Mouse (Mus musculus): Measurements from ENCODE around the gene Adi1.

Gene Adi1

DNA sequence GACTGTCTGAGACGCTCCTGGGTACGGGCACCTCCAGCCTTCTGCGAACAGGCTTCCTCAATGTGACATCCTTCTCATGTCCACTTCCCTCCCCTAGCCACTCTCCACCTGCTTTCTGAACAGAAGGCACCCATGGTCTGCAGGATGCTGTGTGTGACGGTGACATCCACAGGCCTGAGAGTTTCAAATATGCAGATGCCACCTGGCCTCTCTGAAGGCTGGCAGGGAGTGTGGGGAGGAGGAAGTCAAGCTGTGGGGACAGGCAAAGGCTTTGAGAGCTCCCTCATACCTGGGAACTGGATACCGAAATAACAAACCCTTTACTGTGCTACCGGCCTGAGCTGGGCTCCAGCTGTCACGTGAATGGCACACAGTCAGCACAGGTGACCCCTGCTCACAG lies 19.7 kb downstream of the Adi1 start:
- DNase-seq = no peak

DNA sequence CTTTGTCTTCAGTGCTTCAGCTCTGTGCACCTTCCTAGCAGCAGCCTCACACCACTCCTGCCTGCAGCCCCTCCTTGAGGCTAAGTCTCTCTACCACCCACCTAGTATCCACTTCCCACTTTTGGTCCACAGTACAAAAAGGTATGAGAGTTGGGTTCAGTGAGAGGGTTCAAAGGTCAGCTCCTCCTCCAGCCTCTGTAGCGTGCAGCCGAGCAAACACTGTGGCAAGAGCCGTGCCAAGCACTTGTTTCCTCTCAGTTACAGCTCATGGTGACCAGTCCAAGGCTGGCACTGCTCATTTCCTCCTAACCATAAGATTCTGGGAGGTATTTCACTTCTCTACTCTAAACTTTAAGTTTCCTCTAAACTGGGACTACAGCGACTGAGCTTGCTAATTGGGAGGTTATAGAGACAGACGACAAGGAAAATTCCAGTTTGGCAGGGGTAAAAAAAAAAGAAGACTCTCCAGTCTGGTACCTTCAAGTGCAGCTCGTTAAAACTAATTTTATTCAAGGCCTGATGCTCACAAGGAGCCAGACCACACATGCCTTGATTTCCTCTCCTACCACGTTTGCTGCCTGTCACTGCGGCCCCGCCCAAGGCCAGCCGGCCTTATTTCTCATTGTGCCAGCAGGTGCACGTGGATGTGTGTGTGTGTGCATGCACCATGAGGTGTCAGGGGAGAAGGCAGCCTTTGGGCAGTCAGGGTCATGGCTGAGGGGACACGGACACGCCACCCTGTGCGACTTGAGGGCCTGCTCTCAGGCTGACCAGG lies 23.0 kb downstream of the Adi1 start:
- peak; percentile 46 for DNase-seq

DNA sequence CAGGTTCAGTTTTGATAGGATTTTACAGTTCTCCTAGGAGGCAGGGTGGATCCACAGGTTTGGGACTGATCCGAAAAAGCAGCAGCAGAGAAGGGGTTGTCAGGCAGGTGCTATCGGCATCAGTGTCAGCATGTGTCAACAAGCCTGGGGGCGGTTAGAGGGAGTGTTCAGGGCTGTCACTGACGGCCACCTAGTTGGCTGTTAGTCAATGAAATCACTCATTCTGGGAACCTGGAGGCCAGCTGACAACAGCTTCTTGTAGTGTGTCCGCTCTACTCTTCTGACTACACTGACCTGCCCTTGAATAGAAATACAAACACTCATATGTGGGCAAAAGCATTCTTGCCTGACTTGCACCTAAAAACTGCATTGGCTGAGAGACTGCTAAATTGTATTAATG lies 24.1 kb downstream of the Adi1 start:
- DNase-seq = no peak

DNA sequence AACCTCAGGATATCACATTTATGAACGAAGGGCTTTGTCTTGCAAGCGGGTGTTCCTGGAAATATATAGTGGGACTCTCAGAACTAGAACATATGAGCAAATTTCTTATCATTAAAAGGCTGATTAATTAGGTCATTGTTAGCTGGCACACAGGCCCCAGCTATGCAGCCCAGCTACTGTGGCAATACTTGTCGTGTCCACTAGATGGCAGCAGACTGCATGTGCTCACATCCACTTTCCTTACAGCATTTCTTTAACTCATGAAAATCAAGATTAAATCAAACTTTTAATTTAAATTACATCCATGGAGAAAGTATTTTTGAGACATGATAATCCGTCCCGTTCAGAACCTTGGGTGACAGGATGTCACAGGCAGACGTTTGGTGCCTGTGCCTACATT lies 24.6 kb downstream of the Adi1 start:
- peak; percentile 78 for DNase-seq

DNA sequence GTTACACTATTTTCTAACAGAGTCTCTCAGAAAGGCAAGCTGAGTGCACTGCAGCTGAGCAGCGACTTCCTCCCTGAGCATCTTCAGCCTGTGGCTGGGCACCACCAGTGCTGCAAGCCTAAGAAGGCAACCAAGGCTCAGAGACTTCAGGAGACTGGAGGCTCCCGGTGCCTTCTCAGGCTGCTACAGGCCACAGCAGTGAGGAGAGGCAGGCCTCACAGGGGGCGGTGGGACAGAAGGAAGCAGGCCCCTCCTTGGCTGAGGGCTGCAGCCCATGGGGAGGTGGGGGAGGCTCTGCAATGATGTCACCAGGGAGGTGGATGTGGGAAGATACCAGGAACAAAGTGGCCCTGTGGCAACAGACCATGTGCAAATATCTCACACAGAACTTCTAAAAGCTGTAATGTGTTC lies 25.1 kb downstream of the Adi1 start:
- no peak for DNase-seq

DNA sequence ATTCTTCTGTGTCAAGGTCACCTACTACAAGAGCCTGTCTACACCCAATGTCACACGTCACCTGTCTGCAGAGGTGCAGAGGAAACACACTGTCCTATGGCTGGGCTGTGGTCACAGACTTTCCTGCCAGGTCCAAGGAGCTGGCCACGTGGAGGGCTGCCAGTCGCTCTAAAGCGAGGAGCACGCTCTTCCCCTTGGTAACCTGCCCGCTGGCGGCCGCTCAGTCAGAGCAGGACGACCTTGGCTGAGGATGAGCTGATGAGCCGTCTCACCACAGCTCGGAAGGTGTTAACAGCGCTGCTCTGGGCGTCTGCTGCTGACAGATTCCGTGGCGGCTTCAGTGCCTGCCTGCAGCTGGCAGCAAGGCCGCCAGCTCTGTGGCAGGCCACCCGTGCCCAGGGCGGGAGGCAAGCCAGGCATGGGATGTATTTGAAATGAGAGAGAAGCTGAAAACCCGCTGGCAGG lies 25.6 kb downstream of the Adi1 start:
- no peak for DNase-seq

DNA sequence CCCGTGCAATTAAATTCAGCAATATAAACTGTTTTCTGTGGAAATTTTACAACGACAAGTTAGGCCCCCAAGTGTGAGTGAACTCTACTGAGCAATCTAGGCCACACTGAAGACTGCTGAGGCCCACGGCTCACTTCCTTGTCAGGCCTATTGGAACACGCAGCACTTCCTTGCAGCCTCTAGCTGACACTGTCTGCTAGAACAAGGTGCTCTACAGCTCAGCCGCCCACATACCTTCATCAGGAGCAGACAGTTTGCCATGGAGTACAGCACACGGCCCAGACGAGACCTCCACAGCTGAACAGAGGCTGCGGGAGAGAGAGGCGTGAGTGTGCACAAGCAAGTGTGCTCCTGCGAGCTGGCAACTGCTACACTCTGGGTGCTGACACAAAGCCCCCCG lies 26.3 kb downstream of the Adi1 start:
- no peak for DNase-seq

DNA sequence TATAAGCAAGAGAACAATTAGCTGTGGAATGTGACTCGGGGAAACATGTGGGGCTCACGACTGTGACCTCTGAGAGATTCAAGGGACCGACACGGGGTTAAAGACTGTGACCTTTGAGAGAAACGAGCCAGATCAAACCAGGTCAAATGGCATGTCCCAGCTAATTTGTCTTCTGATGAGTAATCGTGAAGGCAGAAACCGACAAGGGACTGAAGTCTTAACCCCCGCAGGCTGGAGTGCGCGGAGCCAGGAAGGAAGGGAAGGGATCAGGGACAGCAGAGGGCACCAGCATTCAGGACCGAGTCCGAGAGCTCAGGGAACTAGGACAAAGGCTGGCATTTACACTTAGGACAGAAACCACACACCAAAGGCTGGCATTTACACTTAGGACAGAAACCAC lies 29.4 kb downstream of the Adi1 start:
- DNase-seq = no peak

DNA sequence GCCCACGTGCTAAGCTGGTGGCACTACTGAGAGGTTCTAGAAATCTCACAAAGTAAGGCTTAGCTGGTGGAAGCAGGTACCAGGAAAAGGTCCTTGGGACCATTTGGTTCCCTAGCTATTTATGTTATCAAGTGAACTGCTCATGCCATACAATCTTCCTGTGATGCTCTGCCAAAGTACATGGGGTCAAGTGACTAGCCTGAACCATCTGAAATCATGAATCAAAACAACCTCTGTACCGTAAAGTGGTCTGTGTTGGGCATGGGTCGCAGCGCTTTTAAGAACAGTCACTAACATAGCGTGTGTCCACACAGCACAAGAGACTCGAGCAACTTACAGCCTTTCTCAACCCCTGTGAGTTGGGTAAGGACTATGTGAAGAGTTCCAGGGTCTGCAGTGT lies 30.2 kb downstream of the Adi1 start:
- no peak for DNase-seq

DNA sequence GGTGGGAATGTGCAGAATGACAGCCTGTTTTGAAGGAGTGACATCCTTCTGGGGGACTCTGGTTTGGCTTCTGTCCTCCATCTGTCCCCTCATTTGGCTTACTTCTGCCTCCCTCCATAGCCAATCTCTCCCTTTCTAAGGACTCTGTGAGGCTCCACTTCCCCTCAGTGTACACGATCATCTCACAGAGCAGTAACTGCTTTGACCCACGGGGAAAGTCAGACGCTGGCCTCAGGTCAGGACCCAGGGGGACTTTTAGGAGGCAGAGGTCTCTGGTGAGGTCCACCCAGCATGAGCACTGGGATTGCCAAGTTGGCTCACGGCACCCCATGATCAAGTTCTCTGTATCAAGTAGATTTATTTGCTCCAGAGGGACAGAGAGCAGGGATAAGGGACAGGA lies 33.1 kb downstream of the Adi1 start:
- no peak for DNase-seq

DNA sequence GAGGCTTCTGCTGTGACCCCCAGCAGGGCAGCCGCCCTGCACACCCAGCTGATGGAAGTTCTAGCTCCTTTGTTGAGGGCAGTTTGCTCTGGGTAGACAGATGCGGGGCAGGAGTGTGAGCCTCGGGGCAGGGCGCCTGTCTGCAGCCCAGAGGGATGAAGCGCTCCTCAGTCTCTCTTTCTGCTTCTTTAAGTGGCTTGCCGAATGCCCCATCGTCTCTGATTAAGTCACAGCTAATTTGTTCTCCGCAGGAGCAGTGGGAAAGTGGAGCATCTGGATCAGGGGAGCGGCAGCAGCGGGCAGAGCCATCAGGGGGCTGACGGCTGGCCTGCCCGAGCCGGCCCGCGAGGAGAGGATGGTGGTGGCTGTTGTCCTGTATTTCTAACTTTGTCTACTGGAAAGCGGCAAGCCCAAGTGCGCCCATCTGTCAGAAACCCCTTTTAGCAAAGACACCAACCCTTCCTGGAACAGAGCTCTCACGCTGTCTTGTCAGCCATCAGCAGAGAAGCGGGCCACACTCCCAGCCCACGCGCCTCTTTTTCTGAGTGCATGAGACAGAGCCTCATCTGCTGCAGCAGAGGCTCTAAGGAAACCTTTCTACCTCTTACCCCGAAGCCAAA lies 35.6 kb downstream of the Adi1 start:
- DNase-seq = no peak

DNA sequence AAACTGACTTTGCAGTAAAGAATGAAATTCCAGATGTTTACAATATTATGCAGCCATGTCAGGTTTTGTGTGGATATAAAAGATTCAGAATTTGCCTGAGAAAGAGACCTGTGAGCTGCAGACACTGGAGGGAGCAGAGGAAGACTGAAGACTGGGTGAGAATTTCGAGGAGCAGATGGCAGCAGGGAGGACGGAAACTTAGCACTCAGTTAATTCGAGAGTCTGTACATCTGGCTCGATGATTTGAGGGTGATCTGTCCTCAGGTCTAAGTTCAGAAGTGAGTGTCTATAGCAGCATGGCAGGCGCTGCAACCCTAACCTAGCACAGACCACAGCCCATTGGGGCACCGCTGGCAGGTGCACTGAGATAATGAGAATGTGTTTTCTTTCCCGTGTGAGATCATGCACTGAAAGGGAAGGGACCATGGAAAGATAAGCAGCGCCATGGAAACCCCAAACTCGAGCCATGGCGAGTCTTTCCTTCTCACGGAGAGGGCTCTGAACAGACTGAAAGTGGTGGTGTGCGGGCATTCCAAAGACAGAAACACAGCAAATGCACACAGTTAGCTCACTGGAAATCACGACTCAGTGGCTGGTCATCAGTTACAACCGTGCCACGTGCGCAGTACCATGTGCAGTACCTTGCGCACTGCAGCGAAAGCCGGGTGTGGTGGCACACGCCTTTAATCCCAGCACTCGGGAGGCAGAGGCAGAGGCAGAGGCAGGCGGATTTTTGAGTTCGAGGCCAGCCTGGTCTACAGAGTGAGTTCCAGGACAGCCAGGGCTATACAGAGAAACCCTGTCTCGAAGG lies 40.0 kb downstream of the Adi1 start:
- no peak for DNase-seq

DNA sequence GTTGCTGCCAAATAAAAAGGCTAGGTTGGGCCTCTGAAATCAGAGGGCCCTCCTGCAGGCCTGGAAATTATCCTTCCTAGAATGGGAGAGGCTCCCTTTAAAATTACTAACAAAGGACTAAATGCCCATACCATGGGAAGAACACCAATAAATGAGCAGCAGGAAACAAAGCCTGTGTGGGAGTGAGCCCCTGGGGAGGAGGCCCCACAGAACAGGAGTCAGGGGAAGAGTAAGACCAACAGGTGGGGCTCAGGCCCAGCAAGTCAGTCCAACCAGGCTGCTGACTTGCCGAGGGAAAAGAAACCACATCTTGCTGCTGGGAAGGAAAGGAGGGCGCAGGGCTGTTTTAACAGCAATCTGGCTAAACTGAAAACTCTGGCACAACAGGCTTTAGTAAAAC lies 42.0 kb downstream of the Adi1 start:
- DNase-seq = no peak

DNA sequence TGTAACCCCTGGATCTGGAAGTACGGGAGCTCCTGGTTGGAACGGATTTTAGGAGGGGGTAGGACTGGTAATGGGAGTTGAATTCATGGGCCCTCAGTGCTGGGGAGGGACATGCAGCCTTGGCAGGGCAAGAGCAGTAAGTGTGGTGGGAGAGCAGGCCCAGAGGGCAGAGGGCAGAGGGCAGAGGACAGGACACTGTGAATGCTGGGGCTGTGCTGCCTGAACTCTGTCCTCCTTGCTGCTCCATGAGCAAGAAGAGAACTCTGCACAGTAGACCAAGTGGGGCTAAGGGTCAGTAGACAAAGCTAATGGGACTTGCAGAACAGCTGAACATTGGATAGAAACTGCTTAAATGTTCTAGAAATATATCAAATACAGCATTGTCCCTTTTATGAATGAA lies 43.1 kb downstream of the Adi1 start:
- no peak for DNase-seq

DNA sequence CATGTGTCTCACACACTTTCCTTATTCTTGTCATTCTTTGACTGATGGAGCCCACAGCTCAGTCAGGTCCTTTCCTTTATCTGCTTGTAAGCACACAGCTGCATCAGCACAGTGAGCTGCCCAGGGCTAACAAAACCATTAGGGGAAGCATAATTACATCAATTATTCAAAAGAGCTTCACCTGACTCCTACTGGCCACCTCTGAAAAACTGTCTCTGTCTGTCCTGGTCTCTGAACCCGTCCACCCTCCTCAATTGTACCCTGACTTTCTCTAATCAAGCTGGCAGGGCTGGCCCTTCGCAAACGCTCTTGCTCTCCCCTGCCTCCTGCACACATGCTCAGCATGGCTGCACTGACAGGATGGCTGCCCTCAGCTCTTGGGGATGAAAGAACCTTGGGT lies 49.3 kb downstream of the Adi1 start:
- no peak for DNase-seq

DNA sequence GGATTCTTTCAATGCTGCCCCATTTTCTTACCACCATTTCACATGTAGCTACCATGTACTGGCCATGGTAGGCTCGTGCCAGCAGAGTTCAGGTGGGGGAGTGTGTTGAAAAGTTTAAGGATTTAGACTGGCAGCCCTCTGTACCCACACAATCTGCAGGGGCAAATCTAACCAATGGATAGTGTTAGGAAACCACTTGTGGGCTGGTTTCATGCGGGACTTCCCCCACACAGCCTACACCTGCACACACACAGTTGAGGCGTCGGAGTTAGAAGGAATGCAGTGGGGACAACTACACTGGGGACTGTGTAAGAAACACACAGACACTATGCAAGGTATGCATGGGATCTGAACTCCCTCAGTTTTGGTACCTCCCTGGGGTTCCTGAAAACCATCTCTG lies 51.2 kb downstream of the Adi1 start:
- no peak for DNase-seq

DNA sequence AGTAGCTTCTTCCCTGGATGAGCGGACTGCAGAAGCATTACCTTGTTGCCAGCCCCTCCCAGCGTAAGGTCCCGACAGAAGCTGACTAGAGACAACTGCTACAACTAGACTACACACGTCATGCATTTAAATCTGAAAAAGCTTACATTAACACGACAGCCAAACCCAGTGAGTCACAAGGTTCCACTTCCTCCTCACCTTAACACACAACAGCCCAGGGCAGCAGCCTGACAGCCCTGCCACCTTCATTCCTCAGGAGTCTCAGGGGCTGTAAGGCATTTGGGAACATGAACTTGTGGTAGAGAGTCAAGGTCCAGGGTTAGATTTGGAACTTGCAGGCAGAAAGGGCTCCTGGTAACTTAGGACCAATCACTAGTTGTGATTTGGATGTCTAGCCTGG lies 52.0 kb downstream of the Adi1 start:
- no peak for DNase-seq

All from lung, postnatal 10 days (tissue).